Mouse (Mus musculus): ENCODE measurements around the gene Cxcl16.
"Not testable (repeated sequence)": the region's sequence is repeated elsewhere in the genome, so short reads cannot be mapped to it uniquely, and the experiment has no call there.

Cxcl16 gene

DNA sequence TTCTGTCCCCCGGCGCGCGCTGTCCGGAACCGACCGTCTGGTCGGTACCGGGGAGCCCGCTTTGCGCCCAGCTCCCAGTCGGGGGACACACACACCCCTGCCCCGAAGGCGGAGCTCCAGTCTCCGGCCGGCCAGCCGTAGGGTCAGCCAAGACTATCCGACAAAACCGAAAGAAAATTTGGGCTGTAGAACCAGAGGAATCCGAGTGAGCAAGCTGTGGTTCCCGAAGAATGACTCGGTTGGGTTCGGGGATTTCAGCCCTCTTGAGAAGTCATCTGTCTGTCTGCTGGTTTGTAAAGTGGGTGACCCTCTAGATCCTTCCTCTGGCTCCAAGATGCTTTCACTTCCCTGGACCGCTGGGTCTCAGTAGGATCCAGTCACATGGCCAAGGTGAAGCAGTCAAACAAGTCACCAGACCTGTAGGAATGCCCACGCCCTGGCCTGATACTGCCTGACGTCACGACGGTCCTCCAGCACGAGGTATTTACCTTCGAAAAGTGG, at the start of gene Cxcl16:
Gene Cxcl16, minus strand, starts transcription at position 384 of the 501 bp plus-strand sequence.
- no peak for DNase-seq

GRCm38 (mm10) chr11:70506962-70507515, 47.3 kb upstream of the Cxcl16 start:
- DNase-seq, result no peak

GRCm38 (mm10) chr11:70506385-70506784, 46.6 kb upstream of the Cxcl16 start:
- DNase-seq, result peak; percentile 31

DNA sequence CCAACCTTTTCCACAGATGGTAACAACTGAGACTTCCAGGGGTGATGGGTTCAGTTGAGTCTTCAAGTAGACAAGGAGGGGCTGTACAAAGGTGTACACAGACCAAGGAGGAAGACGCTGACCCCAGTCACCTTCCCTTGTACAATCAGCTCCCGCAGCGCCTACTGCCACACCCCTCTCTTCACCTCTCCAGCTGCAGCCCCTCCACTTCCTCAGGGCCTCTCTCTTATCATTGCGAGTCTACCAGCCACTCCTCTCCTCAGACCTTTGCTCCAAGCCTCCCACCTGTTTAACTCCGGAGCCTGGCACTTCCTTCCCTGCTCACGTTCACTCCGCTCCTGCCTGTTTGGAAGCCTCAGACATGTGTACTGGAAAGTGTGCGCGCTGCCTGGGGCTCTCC, 45.2 kb upstream of the Cxcl16 start, which contains the start of gene Tm4sf5:
Gene Tm4sf5, plus strand, starts transcription at position 275 of the 400 bp plus-strand sequence.
- no peak for DNase-seq

DNA sequence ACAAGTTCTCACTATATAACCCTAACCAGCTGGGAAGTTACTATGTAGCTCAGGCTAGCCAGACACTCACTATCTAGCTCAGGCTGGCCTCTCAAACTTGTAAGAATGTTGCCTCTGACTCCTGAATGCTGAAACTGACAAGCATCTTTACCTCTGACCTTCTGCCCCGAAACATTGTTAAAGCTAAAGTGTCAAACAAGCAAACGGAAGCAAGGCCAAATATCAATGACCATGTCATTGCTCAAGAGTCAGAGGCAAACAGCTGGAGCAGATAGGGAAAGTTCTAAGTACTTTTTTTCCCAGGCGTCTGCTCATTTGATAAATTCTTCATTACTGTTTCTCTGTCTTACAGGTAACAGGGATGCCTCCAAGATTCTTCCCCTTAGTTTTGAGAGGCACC, 42.2 kb upstream of the Cxcl16 start:
- no peak for DNase-seq

GRCm38 (mm10) chr11:70500476-70500812, 40.7 kb upstream of the Cxcl16 start:
- no peak for DNase-seq

DNA sequence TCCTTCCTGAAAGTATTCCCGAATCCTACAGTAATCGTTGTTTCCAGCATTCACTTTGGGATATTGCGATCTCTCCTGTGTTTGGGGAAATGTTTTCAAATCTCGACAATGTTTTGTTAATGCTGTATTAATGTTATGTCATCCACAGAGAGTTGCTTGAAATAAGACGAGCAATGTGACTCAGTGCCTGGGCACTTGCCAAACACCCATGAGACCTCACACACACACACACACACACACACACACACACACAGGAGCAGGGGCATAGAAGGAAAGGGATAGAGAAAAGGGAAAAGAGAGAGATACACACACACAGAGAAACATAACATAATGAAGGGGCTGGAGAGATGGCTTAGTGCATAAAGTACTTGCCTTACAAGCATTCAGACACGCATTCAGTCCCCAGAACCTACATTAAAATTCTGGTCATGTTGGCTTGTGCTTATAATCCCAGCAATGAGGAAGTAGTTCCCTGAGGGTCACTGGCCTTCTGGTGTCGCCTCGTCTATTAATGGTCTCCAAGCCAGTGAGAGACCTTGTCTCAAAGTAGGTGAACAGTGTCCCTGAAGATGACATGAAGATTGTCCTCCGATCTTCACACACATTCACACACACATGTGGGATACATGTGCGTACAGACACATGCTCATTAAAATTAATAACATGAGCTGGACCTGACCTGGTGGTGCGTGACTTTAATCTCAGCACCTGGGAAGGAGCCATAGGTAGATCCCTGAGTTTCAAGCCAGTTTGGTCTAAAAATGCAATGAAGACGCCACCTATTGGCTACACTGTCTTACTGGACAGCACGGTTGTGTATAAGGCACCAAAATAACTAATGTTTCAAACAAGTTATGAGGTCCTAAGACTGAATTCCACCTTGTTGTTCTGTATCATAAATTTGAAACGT, 40.0 kb upstream of the Cxcl16 start:
- DNase-seq, result no peak

- DNase-seq, result no peak
Measured at GRCm38 (mm10) chr11:70489684-70490083, 29.9 kb upstream of the Cxcl16 start.

DNA sequence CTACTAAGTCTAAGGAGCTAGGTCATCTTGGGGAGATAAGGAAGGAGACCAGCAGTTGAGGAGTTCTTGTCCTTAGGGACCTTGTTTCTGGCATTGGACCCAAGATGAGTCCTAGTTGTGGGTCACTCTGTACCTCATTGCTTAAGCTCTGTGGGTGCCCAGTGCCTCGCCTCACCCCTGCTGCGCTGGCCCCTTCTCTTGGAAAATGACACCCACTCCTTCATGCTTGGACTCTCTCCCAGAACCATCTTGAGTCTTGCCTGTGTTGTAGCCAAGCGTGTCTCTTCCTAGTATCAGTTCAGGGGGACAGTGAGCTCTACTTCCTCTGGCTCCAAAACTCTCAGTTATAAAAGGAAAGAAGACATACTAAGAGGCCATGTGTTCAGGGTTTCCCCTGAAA, 29.4 kb upstream of the Cxcl16 start:
- no peak for DNase-seq

GRCm38 (mm10) chr11:70487816-70488215, 28.0 kb upstream of the Cxcl16 start:
- no peak for DNase-seq

GRCm38 (mm10) chr11:70485498-70485897, 25.7 kb upstream of the Cxcl16 start:
- DNase-seq, result no peak

DNA sequence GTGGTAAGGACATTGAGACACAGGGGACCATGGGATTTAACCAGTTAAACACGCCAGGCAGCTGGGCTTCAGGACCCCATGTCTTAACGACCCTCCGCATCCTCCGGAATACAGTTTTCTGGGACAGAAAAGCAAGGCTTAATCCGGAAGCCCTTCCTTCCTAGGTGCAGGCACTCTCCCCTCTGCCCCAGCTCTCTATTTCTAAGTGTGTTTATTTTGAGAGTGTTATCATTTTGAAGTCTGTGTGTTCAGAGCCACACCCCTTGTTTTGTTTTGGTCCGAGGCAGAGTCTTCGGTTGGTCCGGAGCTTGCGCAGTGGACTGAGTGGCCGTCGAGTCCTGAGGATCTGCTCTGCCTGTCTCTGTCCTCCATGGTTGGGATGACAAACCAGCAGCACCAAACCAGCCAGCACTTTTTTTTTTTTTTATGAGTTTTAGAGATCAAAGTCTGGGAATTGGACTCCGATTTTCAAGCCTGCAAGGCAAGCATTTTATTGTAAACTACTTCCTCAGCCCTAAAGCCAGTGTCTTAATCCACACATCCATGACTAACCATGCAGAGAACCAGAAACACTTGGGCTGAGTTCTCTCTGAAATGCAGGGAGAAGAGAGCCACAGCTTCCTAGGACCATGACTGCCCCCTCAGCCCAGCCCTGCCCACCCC, 15.2 kb upstream of the Cxcl16 start:
- no peak for DNase-seq

GRCm38 (mm10) chr11:70473291-70473690, 13.5 kb upstream of the Cxcl16 start:
- not testable (repeated sequence) for DNase-seq

DNA sequence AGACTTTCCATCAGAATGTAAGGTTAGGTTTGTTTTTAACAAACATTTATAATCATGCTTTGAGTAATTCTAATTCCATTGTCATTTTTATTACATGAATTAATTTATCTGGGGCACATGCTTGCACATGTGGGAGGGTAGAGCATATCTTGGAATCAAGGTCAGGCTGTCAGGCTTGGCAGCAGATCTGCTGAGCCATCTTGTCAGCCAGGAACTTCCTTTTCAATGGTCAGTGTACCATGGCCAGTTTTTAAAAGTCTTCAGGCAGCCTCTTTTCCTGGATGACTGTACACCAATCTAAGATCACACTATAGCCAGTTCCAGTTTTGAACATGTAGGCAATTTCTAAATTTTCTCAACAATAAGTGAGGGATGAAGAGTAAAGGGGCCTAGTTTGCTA, 12.9 kb upstream of the Cxcl16 start:
- DNase-seq, result no peak

GRCm38 (mm10) chr11:70469764-70470163, 10.0 kb upstream of the Cxcl16 start:
- DNase-seq, result no peak

DNA sequence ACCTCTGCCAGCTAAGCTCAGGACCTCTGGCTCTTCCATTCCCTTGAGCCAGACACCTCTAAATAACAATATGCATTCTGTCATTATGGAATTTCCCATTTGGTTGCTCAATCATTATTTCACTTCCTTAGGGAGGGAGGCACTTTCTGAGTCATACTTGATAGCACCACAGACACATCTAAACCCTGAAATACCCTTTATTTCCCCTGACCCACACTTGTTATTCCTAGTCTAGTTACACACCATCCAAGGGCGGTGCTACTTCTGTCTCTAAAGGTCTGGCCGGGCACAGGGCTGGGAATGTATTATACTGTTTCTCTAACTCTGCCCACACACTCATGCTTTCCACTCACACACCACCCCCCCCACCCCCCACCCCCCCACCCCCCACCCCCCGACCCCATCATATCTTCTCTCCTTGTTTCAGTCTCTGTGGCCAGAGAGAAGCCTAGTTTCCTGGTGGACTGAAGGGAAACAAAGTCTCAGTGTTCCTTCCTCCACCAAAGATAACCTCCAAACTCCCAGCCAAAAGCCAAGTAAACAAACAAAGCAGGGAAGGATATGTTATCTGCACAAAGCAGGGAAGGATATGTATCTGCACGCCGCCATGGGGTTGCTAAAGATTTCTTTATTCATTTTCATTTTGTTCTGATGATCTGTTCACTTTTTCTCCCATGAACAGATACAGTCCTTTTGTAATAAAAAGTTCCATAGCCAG, 8.3 kb upstream of the Cxcl16 start:
- no peak for DNase-seq

DNA sequence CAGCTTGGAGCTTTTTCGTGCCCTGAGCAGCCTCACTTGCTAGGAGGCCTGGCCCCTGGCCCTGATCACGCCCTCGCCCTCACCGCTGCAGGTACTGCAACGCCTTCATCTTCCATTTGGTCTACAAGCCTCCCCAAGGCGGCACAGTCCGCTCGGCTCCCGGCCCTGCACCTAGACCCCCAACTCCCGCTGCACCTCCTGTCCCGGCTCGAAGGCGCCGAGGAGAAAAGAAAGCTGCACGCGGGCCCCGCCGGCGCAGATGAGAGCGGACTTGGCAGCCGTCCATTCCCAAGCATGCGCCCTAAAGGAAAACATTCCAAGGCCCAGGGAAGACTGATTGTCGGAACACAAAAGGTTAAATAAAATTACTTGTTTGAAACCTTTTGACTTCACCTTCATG, 6.0 kb upstream of the Cxcl16 start:
- no peak for DNase-seq

- no peak for DNase-seq
Measured at GRCm38 (mm10) chr11:70465211-70465610, 5.4 kb upstream of the Cxcl16 start.

GRCm38 (mm10) chr11:70463970-70464369, 4.2 kb upstream of the Cxcl16 start:
- no peak for DNase-seq

- no peak for DNase-seq
Measured at GRCm38 (mm10) chr11:70458688-70459600, 840 bp downstream of the Cxcl16 start, which contains the start of gene Zmynd15. TSS of gene Zmynd15 (plus strand) at chr11:70459433.

DNA sequence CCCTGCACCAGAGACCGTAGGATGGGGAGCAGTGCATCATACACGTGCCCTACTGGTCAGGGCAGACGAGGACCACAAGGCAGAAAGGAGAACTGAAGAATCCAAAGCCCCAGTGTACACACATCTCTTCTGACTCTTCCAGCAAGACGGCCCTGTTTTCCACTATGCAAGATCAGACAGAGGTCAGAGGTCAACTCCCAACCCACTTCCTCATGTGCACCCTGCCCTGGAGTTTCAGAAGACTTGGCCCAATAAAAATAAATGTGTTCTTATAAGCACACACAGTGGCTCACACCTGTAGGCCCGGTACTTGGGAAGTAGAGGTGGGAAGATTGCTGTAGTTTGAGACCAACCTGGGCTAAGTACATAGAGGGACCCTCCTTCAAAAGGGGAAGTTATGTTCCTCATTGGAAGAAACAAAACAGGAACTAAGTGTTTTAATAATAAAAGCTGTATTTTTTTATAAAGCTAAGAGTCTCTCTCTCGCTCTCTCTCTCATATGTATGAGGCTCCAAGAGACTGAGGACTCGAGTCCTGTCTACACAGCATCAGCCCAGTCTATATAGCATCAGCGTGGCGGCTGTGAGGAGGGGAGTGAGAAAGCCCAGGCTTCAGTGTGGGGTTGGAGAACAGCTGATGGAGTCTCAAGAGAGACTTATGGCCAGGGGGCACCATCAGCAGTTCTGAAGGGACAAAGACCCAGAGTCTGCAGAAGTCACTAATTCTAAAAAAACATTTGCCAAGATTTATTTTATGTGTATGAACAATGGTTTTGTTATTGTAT, 6.3 kb downstream of the Cxcl16 start:
- no peak for DNase-seq
